Mouse (Mus musculus): ENCODE measurements at regions not wholly inside any gene's neighbourhood (a gene's known extent, or its start where the extent isn't known, plus 50 kb on each side); places are given as distances from the start of the nearest gene placed in this dataset.

- no peak for ATAC-seq (ENCODE audit: low FRiP score)
- no peaks in the 10 kb centered on the region for H3K27me3 ChIP-seq
- WGBS, result 97% methylated on average over 1 of the region's 1 CpGs
Measured at GRCm38 (mm10) chr12:35758916-35759315, 166.5 kb upstream of the Agr3 start.

GRCm38 (mm10) chr12:35755159-35755558, 170.3 kb upstream of the Agr3 start:
- H3K4me2 ChIP-seq, result no peak overlapping the region

More at GRCm38 (mm10) chr12:35758916-35759315, 166.5 kb upstream of the Agr3 start:
- no peak overlapping the region for H3K4me2 ChIP-seq
- H3K4me3 ChIP-seq (replicated peaks), result no peak overlapping the region
- no peaks in the 10 kb centered on the region for H3K4me1 ChIP-seq
- H3K27ac ChIP-seq, result no peak overlapping the region
- no peak overlapping the region for H3K9ac ChIP-seq
- H3K36me3 ChIP-seq (replicated peaks), result no peaks in the 10 kb centered on the region
- H3K9me3 ChIP-seq, result no peaks in the 10 kb centered on the region

DNA sequence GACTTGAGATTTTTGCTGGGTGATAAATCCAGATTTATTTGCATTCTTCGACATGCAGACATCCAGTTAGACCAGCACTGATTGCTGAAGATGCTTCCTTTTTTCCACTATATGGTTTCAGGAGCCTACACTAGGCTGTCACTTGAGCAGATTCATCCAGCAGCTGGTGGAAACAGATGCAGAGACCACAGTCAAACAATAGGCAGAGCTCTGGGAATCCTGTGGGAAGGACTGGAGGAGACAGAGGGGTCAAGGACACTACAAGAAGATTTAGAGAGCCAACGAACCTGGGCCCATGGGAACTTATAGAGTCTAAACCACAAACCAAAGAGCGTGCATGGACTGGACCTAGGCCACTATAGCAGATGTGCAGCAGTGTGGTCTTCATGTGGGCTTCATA, 177.4 kb upstream of the Agr3 start:
- no peak overlapping the region for H3K27ac ChIP-seq
- H3K9ac ChIP-seq, result no peak overlapping the region
- H3K36me3 ChIP-seq (replicated peaks), result no peaks in the 10 kb centered on the region
- H3K4me3 ChIP-seq (replicated peaks), result no peak overlapping the region
- H3K4me1 ChIP-seq, result no peaks in the 10 kb centered on the region
- ATAC-seq (ENCODE audit: low FRiP score), result no peak
- no peak overlapping the region for H3K4me2 ChIP-seq
- WGBS, result 88% methylated on average over 3 of the region's 3 CpGs
- H3K27me3 ChIP-seq, result no peaks in the 10 kb centered on the region
- H3K9me3 ChIP-seq, result no peaks in the 10 kb centered on the region

More at GRCm38 (mm10) chr12:35755159-35755558, 170.3 kb upstream of the Agr3 start:
- ATAC-seq (ENCODE audit: low FRiP score), result no peak
- Histone ChIP-seq H3K9me3 (no peaks in the 10 kb centered on the region), H3K9ac (no peak overlapping the region), H3K4me3 (replicated peaks) (no peak overlapping the region), H3K36me3 (replicated peaks) (no peaks in the 10 kb centered on the region), H3K4me1 (no peaks in the 10 kb centered on the region), H3K27me3 (no peaks in the 10 kb centered on the region), H3K27ac (no peak overlapping the region)
- 93% methylated on average over 4 of the region's 4 CpGs for WGBS

- Histone ChIP-seq H3K4me2 (no peak overlapping the region), H3K4me3 (replicated peaks) (no peak overlapping the region), H3K36me3 (replicated peaks) (no peaks in the 10 kb centered on the region), H3K4me1 (no peaks in the 10 kb centered on the region), H3K9ac (no peak overlapping the region), H3K27me3 (no peaks in the 10 kb centered on the region), H3K9me3 (no peaks in the 10 kb centered on the region), H3K27ac (no peak overlapping the region)
- ATAC-seq (ENCODE audit: low FRiP score), result no peak
- WGBS, result 54% methylated on average over 3 of the region's 3 CpGs
Measured at GRCm38 (mm10) chr12:35746691-35747299, 178.6 kb upstream of the Agr3 start.

DNA sequence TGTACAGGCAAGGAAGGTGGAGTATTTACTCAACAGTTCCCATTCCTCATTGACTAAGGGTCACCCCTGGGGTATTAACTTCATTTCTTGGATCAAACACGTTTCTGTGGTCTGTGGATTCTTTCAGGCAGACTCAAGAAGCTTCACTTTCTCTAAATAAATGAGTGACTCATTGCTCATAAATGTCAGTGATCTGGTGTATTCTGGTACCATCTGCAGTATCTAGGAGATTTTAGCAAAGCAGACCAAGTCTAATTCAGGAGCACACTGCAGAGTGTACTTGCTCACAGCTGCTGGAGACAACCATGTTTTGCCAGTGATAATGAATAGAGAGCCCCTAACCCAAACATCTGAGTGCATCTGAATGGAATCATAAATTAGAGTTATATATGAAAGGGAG, 182.7 kb upstream of the Agr3 start:
- Histone ChIP-seq H3K36me3 (replicated peaks) (no peaks in the 10 kb centered on the region), H3K4me2 (no peak overlapping the region), H3K4me1 (no peaks in the 10 kb centered on the region), H3K27me3 (no peaks in the 10 kb centered on the region), H3K9me3 (no peaks in the 10 kb centered on the region), H3K9ac (no peak overlapping the region), H3K27ac (no peak overlapping the region), H3K4me3 (replicated peaks) (no peak overlapping the region)
- no peak for ATAC-seq (ENCODE audit: low FRiP score)
- 61% methylated on average over 1 of the region's 1 CpGs for WGBS

DNA sequence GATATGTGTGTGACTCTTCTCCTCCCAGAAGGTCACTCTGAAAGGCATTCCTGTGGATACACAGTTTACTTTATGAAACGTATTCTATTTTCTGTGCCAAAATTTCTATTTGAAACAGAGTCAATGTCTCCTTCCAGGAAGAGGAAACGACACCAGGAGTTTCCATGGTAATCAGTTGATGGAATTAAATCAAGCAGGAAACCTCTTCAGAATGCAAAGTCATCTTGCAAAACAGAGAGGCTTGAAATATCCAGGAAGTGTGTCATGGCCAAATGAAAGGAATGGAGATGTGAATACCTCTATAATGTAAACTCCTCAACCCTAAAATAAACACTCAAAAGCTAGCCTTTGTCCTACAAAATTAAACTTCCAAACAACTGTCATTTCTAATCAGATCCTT, 189.0 kb upstream of the Agr3 start:
- no peaks in the 10 kb centered on the region for H3K27me3 ChIP-seq
- H3K4me3 ChIP-seq (replicated peaks), result no peak overlapping the region
- no peak overlapping the region for H3K9ac ChIP-seq
- H3K36me3 ChIP-seq (replicated peaks), result no peaks in the 10 kb centered on the region
- no peak overlapping the region for H3K4me2 ChIP-seq
- H3K9me3 ChIP-seq, result no peaks in the 10 kb centered on the region
- H3K4me1 ChIP-seq, result no peaks in the 10 kb centered on the region
- no peak overlapping the region for H3K27ac ChIP-seq
- ATAC-seq (ENCODE audit: low FRiP score), result no peak
- 71% methylated on average over 2 of the region's 2 CpGs for WGBS

- Histone ChIP-seq H3K9me3 (no peaks in the 10 kb centered on the region), H3K4me2 (no peak overlapping the region), H3K27ac (no peak overlapping the region), H3K27me3 (no peaks in the 10 kb centered on the region), H3K9ac (no peak overlapping the region), H3K4me1 (no peaks in the 10 kb centered on the region), H3K4me3 (replicated peaks) (no peak overlapping the region), H3K36me3 (replicated peaks) (no peaks in the 10 kb centered on the region)
- no peak for ATAC-seq (ENCODE audit: low FRiP score)
- 81% methylated on average over 2 of the region's 2 CpGs for WGBS
Measured at GRCm38 (mm10) chr12:35735002-35735401, 190.4 kb upstream of the Agr3 start.

DNA sequence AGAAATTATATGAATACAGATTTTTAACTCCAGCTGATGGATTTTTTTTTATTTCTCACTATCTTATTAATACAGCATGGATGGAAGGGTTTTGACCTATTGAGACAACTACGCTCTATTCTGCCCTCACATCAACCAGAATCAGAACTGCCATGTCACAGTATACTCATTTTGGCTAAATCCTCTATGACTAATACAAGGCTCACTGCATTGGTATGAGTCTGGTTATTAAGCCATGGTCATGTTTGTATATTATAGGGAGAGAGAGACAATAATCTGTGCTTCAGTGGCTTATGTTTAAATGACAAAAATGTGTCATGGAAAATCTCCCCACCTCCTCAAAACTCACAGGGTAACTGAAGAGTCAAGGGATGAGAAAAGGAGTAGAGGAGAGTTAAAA, 191.0 kb upstream of the Agr3 start:
- H3K4me2 ChIP-seq, result no peak overlapping the region
- no peak overlapping the region for H3K27ac ChIP-seq
- ATAC-seq (ENCODE audit: low FRiP score), result no peak
- H3K4me3 ChIP-seq (replicated peaks), result no peak overlapping the region
- H3K9ac ChIP-seq, result no peak overlapping the region
- no peaks in the 10 kb centered on the region for H3K36me3 ChIP-seq (replicated peaks)
- H3K27me3 ChIP-seq, result no peaks in the 10 kb centered on the region
- WGBS, result 88% methylated on average over 1 of the region's 1 CpGs
- no peaks in the 10 kb centered on the region for H3K4me1 ChIP-seq
- no peaks in the 10 kb centered on the region for H3K9me3 ChIP-seq

DNA sequence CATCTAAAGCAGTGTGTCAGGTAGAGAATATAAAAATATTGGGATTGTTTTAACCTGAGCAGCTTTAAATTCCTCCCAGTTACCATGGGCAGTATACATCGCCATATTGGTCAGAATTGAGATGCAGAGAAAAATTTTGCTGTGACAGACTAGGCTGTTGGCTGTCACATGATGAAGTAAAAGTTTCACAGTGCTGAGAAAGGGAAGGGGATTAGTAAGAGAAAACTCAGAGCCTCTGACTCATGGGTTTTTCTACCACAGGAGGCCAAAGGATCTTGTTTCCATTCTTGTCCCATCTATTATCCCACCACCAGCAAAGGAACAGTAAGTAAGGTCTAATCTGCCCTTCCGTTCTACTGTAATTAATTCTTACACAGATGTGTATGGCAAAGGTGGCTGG, 191.8 kb upstream of the Agr3 start:
- no peaks in the 10 kb centered on the region for H3K36me3 ChIP-seq (replicated peaks)
- no peaks in the 10 kb centered on the region for H3K4me1 ChIP-seq
- no peak overlapping the region for H3K4me2 ChIP-seq
- no peaks in the 10 kb centered on the region for H3K27me3 ChIP-seq
- H3K27ac ChIP-seq, result no peak overlapping the region
- 84% methylated on average over 2 of the region's 2 CpGs for WGBS
- H3K9ac ChIP-seq, result no peak overlapping the region
- ATAC-seq (ENCODE audit: low FRiP score), result no peak
- no peaks in the 10 kb centered on the region for H3K9me3 ChIP-seq
- H3K4me3 ChIP-seq (replicated peaks), result no peak overlapping the region

DNA sequence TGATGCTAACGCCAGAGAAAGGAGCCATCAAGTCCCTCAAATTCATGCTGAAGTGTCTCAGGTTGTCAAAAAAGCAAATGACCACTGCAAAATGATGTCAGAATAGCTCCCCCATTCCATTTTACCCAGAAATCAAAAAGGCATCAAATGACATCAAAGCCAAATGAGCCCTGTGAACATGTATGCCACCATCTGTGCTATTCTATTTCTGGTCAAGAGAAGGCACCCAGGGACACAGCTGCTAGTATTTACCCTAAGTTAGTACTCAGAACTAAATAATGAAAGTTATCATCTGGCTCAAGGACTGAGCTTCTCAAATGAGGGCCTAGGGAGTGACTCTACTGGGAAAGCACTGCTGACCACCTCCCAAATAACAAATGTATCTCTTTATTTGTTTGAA, 191.1 kb upstream of the Ahr start:
- Histone ChIP-seq H3K9me3 (no peaks in the 10 kb centered on the region), H3K36me3 (replicated peaks) (no peaks in the 10 kb centered on the region), H3K27me3 (no peaks in the 10 kb centered on the region), H3K4me3 (replicated peaks) (no peak overlapping the region), H3K4me1 (no peaks in the 10 kb centered on the region), H3K4me2 (no peak overlapping the region), H3K27ac (no peak overlapping the region), H3K9ac (no peak overlapping the region)
- 79% methylated on average over 1 of the region's 1 CpGs for WGBS
- no peak for ATAC-seq (ENCODE audit: low FRiP score)

DNA sequence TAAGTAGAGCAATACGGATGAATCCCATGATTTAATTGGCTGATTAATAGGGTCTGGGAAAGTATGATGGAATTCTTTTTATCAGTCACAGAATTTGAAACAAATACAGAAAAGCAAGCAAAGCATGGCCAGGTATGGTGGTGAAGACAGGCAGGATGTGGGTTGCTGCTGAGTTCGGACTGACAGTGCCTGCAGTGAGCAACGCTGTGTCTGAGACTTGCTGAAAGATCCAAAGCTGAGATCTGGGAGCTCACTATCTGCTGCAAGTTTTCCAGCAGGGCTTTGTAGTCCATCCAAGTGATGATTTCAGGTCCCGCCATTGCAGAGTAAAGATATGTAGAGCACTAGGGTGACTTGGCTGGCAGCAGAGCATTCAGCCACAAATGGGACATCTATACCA, 189.3 kb upstream of the Ahr start:
- no peak overlapping the region for H3K9ac ChIP-seq
- H3K27ac ChIP-seq, result no peak overlapping the region
- H3K4me1 ChIP-seq, result no peaks in the 10 kb centered on the region
- no peak for ATAC-seq (ENCODE audit: low FRiP score)
- H3K4me2 ChIP-seq, result no peak overlapping the region
- H3K36me3 ChIP-seq (replicated peaks), result no peaks in the 10 kb centered on the region
- H3K4me3 ChIP-seq (replicated peaks), result no peak overlapping the region
- 88% methylated on average over 4 of the region's 4 CpGs for WGBS
- no peaks in the 10 kb centered on the region for H3K9me3 ChIP-seq
- H3K27me3 ChIP-seq, result no peaks in the 10 kb centered on the region

DNA sequence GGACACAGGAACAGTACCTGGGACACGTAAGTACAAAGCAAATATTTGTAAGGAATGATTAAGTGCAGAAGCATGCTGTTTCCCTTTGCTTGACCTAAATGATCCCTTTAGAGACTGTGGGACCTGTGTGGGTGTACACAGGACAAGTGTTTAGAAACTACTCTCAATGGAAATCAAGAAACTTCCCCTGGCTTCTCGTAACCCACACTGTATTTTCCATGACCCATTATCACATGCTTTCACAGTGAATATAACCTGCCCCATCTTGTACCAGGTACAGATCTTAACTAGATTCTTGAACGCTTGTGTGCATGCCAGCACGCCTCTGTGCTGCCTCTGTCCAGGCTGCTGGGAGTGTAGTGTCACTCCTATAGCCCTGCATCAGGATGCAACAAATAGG, 177.8 kb upstream of the Ahr start:
- no peak overlapping the region for H3K4me2 ChIP-seq
- no peaks in the 10 kb centered on the region for H3K4me1 ChIP-seq
- no peak overlapping the region for H3K4me3 ChIP-seq (replicated peaks)
- no peak overlapping the region for H3K27ac ChIP-seq
- WGBS, result 93% methylated on average over 4 of the region's 4 CpGs
- H3K9ac ChIP-seq, result no peak overlapping the region
- H3K9me3 ChIP-seq, result no peaks in the 10 kb centered on the region
- no peak for ATAC-seq (ENCODE audit: low FRiP score)
- H3K27me3 ChIP-seq, result no peaks in the 10 kb centered on the region
- no peaks in the 10 kb centered on the region for H3K36me3 ChIP-seq (replicated peaks)

- no peaks in the 10 kb centered on the region for H3K27me3 ChIP-seq
- WGBS, result 91% methylated on average over 6 of the region's 6 CpGs
- H3K9ac ChIP-seq, result no peak overlapping the region
- no peak overlapping the region for H3K27ac ChIP-seq
- H3K9me3 ChIP-seq, result no peaks in the 10 kb centered on the region
- H3K36me3 ChIP-seq (replicated peaks), result no peaks in the 10 kb centered on the region
- ATAC-seq (ENCODE audit: low FRiP score), result no peak
- H3K4me3 ChIP-seq (replicated peaks), result no peak overlapping the region
- no peaks in the 10 kb centered on the region for H3K4me1 ChIP-seq
- H3K4me2 ChIP-seq, result no peak overlapping the region
Measured at GRCm38 (mm10) chr12:35711549-35712070, 176.8 kb upstream of the Ahr start.

Measured in forebrain, embryonic 12.5 days (tissue).